Mouse (Mus musculus): ENCODE measurements around the gene Gm10668. TPM values are rescaled to one million over a fixed set of nuclear protein-coding genes. Genes with fewer than 3 reads are reported as not detected.
"Not testable (repeated sequence)": the region's sequence is repeated elsewhere in the genome, so short reads cannot be mapped to it uniquely, and the experiment has no call there.

Gm10668 gene
- polyA plus RNA-seq (2016; fragmentation: Nextera tagmentation; extraction: Ambion mirVana), result not detected in 2 replicates

DNA sequence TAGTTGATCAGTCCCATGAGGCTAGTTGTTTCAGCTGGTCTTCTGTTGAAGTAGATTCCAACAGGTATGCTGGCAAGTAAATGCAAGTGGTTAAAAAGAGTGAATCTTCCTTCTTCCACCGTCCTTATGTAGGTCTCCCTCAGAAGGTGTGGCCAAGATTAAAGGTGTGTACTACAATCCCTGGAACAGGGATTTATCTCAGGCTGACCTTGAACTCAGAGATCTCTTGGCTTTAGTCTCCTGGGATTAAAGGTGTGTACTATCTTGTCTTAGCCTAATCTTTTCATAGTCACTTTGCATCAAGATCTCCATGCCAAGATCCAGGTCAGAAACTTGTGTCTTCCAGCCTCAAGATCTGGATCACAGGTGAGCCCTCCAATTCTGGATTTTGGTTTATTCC is at the start of gene Gm10668:
Gene Gm10668, minus strand, starts transcription at position 101 of the 400 bp plus-strand sequence.
- H3K36me3 ChIP-seq; H3K4me2 ChIP-seq (replicated peaks); H3K27me3 ChIP-seq; H3K9me3 ChIP-seq; ATAC-seq (ENCODE audit: insufficient number of reproducible peaks, insufficient read depth, low FRiP score, low TSS enrichment); H3K9ac ChIP-seq; H3K27ac ChIP-seq; H3K4me1 ChIP-seq; H3K4me3 ChIP-seq: not testable (repeated sequence)
- WGBS, result no CpG with 5 or more reads among the region's 1 CpGs

DNA sequence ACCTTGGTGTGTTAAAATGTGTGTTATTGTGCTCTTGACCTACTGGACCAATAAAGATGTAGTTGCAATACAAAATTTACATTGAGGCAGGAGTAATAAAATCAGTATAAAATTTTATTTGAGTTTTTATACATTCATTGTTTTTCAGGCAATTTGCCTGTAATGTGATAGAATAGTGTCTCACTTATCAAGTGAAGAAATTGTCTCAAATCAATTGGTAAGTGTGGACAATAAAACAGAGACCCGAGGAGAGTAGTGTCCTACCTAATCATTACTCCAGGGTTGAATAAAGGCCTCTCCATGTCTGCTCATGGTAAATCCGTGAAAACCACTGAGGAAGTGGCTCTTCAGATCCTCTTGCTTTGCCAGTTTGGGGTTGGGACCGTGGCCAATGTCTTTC is 40.5 kb upstream of the Gm10668 start, which contains the start of gene Vmn1r112:
Gene Vmn1r112, plus strand, starts transcription at position 301 of the 400 bp plus-strand sequence.
- not testable (repeated sequence) for H3K4me1 ChIP-seq; H3K4me2 ChIP-seq (replicated peaks); ATAC-seq (ENCODE audit: insufficient number of reproducible peaks, insufficient read depth, low FRiP score, low TSS enrichment); H3K27ac ChIP-seq; H3K9ac ChIP-seq; H3K27me3 ChIP-seq; H3K9me3 ChIP-seq; H3K36me3 ChIP-seq; H3K4me3 ChIP-seq
- no CpG with 5 or more reads among the region's 3 CpGs for WGBS

DNA sequence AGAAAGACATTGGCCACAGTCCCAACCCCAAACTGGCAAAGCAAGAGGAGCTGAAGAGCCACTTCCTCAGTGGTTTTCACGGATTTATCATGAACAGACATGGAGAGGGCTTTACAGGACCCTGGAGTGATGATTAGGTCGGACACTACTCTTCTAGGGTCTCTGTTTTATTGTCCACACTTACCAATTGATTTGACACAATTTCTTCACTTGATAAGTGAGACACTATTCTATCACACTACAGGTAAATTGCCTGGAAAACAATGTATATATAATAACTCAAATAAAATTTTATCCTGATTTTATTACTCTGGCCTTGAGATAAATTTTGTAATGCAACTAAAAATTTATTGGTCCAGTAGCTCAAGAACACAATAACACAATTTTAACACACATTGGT is 27.3 kb downstream of the Gm10668 start, which contains the start of gene Vmn1r111:
Gene Vmn1r111, minus strand, starts transcription at position 101 of the 400 bp plus-strand sequence.
- not testable (repeated sequence) for H3K27me3 ChIP-seq; H3K4me2 ChIP-seq (replicated peaks); H3K9me3 ChIP-seq; H3K4me3 ChIP-seq; H3K4me1 ChIP-seq; H3K27ac ChIP-seq; H3K9ac ChIP-seq; ATAC-seq (ENCODE audit: insufficient number of reproducible peaks, insufficient read depth, low FRiP score, low TSS enrichment); H3K36me3 ChIP-seq
- no CpG with 5 or more reads among the region's 2 CpGs for WGBS

Other genes with a start within 250 kb of the Gm10668 start
- gene Vmn1r103, start 220.1 kb downstream of the Gm10668 start, polyA plus RNA-seq (2016; fragmentation: Nextera tagmentation; extraction: Ambion mirVana), result not detected in 2 replicates
- not detected in 2 replicates for gene Vmn1r104, start 196.8 kb downstream of the Gm10668 start, polyA plus RNA-seq (2016; fragmentation: Nextera tagmentation; extraction: Ambion mirVana)
- not detected in 2 replicates for gene Gm5726, start 184.9 kb downstream of the Gm10668 start, polyA plus RNA-seq (2016; fragmentation: Nextera tagmentation; extraction: Ambion mirVana)
- not detected in 2 replicates for gene Gm4141, start 154.4 kb downstream of the Gm10668 start, polyA plus RNA-seq (2016; fragmentation: Nextera tagmentation; extraction: Ambion mirVana)
- not detected in 2 replicates for gene Gm4513, start 131.6 kb downstream of the Gm10668 start, polyA plus RNA-seq (2016; fragmentation: Nextera tagmentation; extraction: Ambion mirVana)
- gene Vmn1r107, start 61.7 kb downstream of the Gm10668 start, polyA plus RNA-seq (2016; fragmentation: Nextera tagmentation; extraction: Ambion mirVana), result not detected in 2 replicates
- gene Vmn1r111, start 27.4 kb downstream of the Gm10668 start, polyA plus RNA-seq (2016; fragmentation: Nextera tagmentation; extraction: Ambion mirVana), result not detected in 2 replicates
- gene Vmn1r112, start 40.6 kb upstream of the Gm10668 start, polyA plus RNA-seq (2016; fragmentation: Nextera tagmentation; extraction: Ambion mirVana), result not detected in 2 replicates
- not detected in 2 replicates for gene Vmn1r113, start 56.7 kb upstream of the Gm10668 start, polyA plus RNA-seq (2016; fragmentation: Nextera tagmentation; extraction: Ambion mirVana)
- gene Vmn1r114, start 81.6 kb upstream of the Gm10668 start, polyA plus RNA-seq (2016; fragmentation: Nextera tagmentation; extraction: Ambion mirVana), result not detected in 2 replicates
- not detected in 2 replicates for gene Vmn1r115, start 114.4 kb upstream of the Gm10668 start, polyA plus RNA-seq (2016; fragmentation: Nextera tagmentation; extraction: Ambion mirVana)
- not detected in 2 replicates for gene Vmn1r116, start 141.6 kb upstream of the Gm10668 start, polyA plus RNA-seq (2016; fragmentation: Nextera tagmentation; extraction: Ambion mirVana)
- not detected in 2 replicates for gene Vmn1r117, start 153.5 kb upstream of the Gm10668 start, polyA plus RNA-seq (2016; fragmentation: Nextera tagmentation; extraction: Ambion mirVana)
- gene Vmn1r118, start 181.7 kb upstream of the Gm10668 start, polyA plus RNA-seq (2016; fragmentation: Nextera tagmentation; extraction: Ambion mirVana), result not detected in 2 replicates